Mouse (Mus musculus): Measurements from ENCODE around the gene Aen.

- TF ChIP-seq CTCF (IDR thresholded peaks at IDR 0.05; ENCODE audit: low read depth) (no peak), EP300 (IDR thresholded peaks at IDR 0.05; ENCODE audit: low read depth) (no peak)
Observed at GRCm38 (mm10) chr7:78914545-78914845, 18.8 kb downstream of the Aen start.
